Mouse (Mus musculus) kidney, adult 2 months (tissue): ENCODE results near the gene Slc25a5. TPM values are rescaled to one million over a fixed set of nuclear protein-coding genes. Genes with fewer than 3 reads are reported as not detected.

Experiments
- DNase-seq: peaks from one replicate; pipeline ENCODE4 v3.0.0; 2021
- H3K27ac ChIP-seq: fragments of 200-500 bp; 2 replicates; pipeline ENCODE4 v1.5.1; 2012; ENCODE audit warnings: low read depth, low read length, control low read depth, inconsistent platforms; ENCODE audit not compliant: insufficient read depth
- H3K27me3 ChIP-seq: fragments of 200-500 bp; replicated peaks from 2 replicates; pipeline ENCODE4 v1.6.1; 2012; ENCODE audit warnings: mild to moderate bottlenecking, moderate library complexity, low read length, inconsistent platforms; ENCODE audit not compliant: control insufficient read depth, insufficient read depth
- H3K36me3 ChIP-seq: fragments of 200-500 bp; 2 replicates; pipeline ENCODE4 v1.6.1; 2012; ENCODE audit warnings: mild to moderate bottlenecking, moderate library complexity, low read length, inconsistent platforms; ENCODE audit not compliant: control insufficient read depth, insufficient read depth
- H3K4me1 ChIP-seq: fragments of 200-500 bp; 2 replicates; pipeline ENCODE4 v1.6.1; 2011; ENCODE audit warnings: low read length; ENCODE audit not compliant: control insufficient read depth, insufficient read depth
- H3K4me3 ChIP-seq: fragments of 200-500 bp; 2 replicates; pipeline ENCODE4 v1.5.1; 2011; ENCODE audit warnings: mild to moderate bottlenecking, low read depth, low read length, control low read depth; ENCODE audit not compliant: insufficient read depth
- CTCF ChIP-seq: fragments of 200-500 bp; conservative IDR thresholded peaks from 2 replicates; pipeline ENCODE4 v1.5.1; 2011; ENCODE audit warnings: low read depth, mild to moderate bottlenecking, control low read depth, low read length, moderate library complexity, mixed read lengths; ENCODE audit not compliant: insufficient read depth, insufficient read length
- POLR2A ChIP-seq: fragments of 200-500 bp; IDR thresholded peaks from one replicate; pipeline ENCODE4 v1.6.1; 2011; ENCODE audit warnings: low read depth, low read length, control low read depth
- WGBS: fragments of 180-500 bp; shearing (Covaris S2); methylation state at CpG from one replicate; pipeline ENCODE4 v1.1.7; 2018; 5-methylcytosine and 5-hydroxymethylcytosine counted together
- polyA plus RNA-seq: library from polyadenylated mRNA; depleted of rRNA; stranded (reverse); fragments of >200 nt; gene quantifications from 2 replicates; pipeline ENCODE4 v1.2.3, GENCODE M21; 2012

Gene Slc25a5
- polyA plus RNA-seq, 1 experiment: 1,901 TPM

DNA sequence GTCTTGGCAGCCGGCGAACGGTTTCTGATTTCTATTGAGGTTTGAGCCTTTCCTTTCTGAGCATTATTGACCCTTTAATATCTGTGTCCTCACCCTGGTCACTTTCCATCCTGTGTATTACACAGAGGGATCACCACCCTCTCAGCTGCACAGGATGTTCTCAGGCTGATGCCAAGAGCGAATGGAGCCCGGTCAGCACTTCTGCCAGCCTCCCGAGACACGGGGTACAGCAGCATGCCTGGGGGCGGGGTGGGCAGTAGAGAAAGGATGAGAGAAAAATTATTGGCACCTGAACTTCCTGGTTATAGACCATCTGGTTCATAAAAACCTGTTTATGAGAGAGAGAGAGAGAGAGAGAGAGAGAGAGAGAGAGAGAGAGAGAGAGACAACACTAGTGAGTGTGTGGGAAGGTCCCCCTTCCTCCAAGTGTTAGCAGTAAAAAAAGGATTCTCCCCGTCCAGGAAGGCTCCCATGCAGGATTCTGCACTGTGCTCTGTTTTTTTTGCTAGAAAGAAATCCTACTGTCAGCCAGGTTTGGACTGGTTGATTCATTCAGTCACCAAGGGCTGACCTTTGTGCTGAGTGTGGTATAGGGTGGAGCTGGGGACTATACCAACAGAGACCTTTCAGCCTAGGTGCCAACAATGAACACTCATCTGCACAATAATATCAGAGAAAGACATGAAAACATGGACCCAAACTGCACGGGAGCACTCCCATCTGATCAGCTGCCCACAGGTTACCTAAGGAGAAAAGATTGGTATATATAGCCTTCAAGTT is 28.7 kb downstream of the Slc25a5 start:
- Histone ChIP-seq H3K27me3 (no peaks in the 10 kb centered on the region), H3K27ac (peak overlapping the region; percentile 68)

DNA sequence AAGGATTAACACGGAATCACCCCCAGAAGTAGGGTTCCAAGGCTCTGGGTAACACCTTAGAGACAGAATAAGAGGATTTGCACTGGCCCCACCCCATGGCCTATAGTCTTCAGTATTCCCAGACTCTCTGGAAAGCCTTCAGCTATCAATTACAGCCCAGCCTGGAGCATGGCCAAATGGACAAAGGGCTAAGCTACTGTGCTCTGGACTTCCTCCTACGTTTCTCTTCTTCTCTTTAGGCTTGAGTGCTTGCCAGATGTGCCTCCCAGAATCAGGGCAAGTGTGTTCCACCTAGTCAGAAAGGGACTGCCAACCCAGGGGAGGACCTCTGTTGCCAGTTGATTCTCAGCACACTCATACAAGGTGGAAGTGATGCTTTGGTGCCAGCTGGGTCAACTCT is 29.6 kb downstream of the Slc25a5 start:
- 42% methylated on average over 2 of the region's 2 CpGs for WGBS
- Histone ChIP-seq H3K36me3 (no peaks in the 10 kb centered on the region), H3K27ac (peak overlapping the region; percentile 76; the same call in 1 of the 2 replicates), H3K4me3 (no peak overlapping the region), H3K27me3 (no peaks in the 10 kb centered on the region), H3K4me1 (peaks cover 7% of the 10 kb centered on the region; the same call in 1 of the 2 replicates)
- TF ChIP-seq POLR2A (no peak), CTCF (no peak)
- DNase-seq: peak; percentile 87

More for the DNA sequence above, 28.7 kb downstream of the Slc25a5 start:
- H3K4me1 ChIP-seq: peaks cover 10% of the 10 kb centered on the region; the same call in 1 of the 2 replicates
- peak; percentile 50 for DNase-seq
- no peaks in the 10 kb centered on the region for H3K36me3 ChIP-seq
- 52% methylated on average over 10 of the region's 10 CpGs for WGBS
- H3K4me3 ChIP-seq: no peak overlapping the region
- TF ChIP-seq CTCF (no peak), POLR2A (no peak)

DNA sequence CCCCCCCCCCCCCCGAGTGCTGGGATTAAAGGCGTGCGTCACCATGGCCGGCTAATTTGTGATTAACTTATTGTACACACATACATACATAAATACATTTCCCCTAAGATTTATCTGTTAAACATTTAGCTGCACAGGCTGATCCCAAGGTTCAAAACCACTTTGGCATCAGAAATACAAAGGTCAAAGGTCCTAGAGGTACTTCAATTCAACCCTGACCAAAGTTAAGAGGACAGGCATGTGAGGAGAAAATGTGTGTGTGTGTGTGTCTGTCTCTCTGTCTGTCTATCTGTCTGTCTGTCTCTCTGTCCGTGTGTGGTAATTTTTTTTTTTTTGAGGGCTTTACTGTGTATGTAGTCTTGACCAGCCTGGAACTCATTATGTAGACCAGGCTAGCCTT is 31.4 kb downstream of the Slc25a5 start:
- Histone ChIP-seq H3K4me3 (no peak overlapping the region), H3K36me3 (no peaks in the 10 kb centered on the region), H3K27me3 (no peaks in the 10 kb centered on the region), H3K4me1 (peaks cover 7% of the 10 kb centered on the region; the same call in 1 of the 2 replicates), H3K27ac (no peak overlapping the region)
- no peak for TF ChIP-seq CTCF
- no peak for TF ChIP-seq POLR2A
- 64% methylated on average over 2 of the region's 5 CpGs for WGBS
- DNase-seq: peak; percentile 55

DNA sequence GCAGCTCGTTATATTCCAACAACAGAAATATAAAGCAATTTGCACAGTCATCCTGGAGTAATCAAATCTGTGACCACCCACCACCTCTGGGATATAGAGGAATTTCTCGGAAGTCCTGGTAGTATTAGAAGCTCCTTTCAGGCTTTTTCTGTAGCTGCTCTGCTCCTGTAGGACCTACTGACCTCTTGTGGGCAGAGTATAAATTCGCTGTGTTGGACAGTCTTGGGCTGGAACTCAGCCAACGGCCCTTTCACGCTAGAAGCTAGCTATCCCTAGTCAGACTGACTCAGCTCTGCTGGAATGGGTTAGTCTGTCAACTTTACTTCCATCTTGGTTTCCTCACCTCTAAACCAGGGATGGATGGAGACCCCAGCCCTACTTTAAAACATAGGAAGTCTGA is 34.8 kb downstream of the Slc25a5 start:
- Histone ChIP-seq H3K4me3 (no peak overlapping the region), H3K27me3 (no peaks in the 10 kb centered on the region), H3K4me1 (no peaks in the 10 kb centered on the region; the same call in 1 of the 2 replicates), H3K27ac (no peak overlapping the region), H3K36me3 (no peaks in the 10 kb centered on the region)
- TF ChIP-seq POLR2A (no peak), CTCF (peak; percentile 53)
- DNase-seq: peak; percentile 79
- 11% methylated on average over 5 of the region's 5 CpGs for WGBS

DNA sequence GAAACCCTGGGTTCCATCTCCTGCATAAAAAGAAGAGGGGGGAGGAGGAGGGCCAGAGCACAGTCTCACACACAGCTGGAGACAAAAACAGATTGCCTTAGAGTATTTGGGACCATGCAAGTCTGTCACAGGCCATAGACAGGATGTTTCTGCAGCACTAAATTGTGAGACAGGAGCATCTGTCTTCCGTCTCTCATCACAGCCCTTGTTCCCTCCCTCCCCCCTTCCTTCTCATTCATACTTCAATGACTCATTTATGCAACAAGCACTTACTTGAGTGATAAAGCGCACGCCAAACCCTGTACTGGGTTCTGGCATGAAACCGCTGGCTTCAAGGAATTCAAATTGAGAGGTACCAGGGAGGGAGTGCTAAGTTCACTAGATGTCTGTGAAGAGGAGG is 36.2 kb downstream of the Slc25a5 start:
- 53% methylated on average over 4 of the region's 4 CpGs for WGBS
- Histone ChIP-seq H3K4me1 (no peaks in the 10 kb centered on the region; the same call in 1 of the 2 replicates), H3K36me3 (no peaks in the 10 kb centered on the region), H3K27me3 (no peaks in the 10 kb centered on the region), H3K27ac (no peak overlapping the region), H3K4me3 (no peak overlapping the region)
- peak; percentile 34 for DNase-seq
- TF ChIP-seq CTCF: no peak

DNA sequence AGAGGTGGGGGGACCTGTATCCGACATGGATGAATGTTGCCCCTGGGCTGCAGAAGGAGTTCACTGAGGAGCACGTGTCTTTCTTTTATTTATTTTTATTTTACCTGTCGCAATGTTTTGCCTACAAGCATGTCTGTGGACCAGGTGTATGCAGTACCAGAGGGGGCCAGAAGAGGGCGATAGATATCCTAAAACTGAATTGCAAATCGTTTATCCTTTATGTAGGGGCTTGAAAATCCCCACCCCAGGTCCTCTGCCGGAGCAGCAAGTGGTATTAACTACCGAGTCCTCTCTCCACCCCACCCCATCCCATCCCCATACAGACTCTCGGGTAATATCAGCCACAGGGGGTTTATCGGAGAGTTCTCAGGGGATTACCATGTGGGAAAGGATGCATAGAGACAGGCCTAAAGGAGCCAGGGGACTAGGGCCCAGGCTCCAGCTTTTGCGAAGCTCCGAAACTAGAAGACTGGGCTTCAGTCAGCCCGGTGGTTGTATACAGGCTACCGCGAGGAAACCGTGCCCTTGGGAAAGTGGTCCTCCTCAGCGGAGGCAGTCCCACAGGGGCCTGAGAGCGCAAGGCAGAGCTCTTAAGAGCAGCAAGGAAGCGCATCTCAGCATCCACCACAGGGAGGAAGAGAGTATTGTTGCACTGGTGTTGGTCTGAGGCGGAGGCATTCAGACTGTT is 38.1 kb downstream of the Slc25a5 start:
- H3K4me1 ChIP-seq: no peaks in the 10 kb centered on the region; the same call in 1 of the 2 replicates
- H3K4me3 ChIP-seq: no peak overlapping the region
- H3K27me3 ChIP-seq: no peaks in the 10 kb centered on the region
- WGBS: 23% methylated on average over 19 of the region's 19 CpGs
- DNase-seq: peak; percentile 63
- TF ChIP-seq POLR2A: no peak
- peak; percentile 58 for TF ChIP-seq CTCF
- no peaks in the 10 kb centered on the region for H3K36me3 ChIP-seq
- no peak overlapping the region for H3K27ac ChIP-seq

DNA sequence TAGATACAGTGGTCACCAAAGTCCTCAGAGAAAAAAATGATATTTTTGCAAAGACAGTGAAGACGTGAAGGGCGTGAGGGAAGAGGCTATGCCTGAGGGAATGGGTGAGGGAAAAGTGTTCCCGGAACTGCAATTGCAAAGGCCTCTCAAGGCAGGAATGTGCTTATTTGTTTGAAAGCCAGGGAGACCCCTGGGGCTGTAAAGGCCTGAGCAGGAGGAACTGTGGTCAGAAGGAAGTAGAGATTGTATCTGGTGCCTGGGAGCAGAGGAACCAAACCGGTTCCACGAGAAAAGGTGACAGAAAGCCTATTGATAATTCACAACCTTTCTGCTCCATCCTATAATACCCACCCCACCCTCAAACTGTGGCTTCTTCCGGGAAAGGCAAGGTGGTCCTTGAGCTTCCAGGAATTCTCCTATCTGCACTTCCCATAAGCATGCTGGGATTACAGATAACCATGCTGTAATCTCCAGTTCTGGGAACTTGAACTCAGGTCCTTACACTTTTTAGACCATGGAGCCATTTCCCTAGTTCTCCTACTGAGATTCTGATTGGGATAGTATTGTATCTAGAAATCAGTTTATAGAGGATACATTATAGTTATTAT is 41.7 kb downstream of the Slc25a5 start:
- Histone ChIP-seq H3K27ac (no peak overlapping the region), H3K36me3 (no peaks in the 10 kb centered on the region), H3K4me3 (no peak overlapping the region), H3K27me3 (no peaks in the 10 kb centered on the region), H3K4me1 (no peaks in the 10 kb centered on the region)
- DNase-seq: no peak
- no peak for TF ChIP-seq POLR2A
- no peak for TF ChIP-seq CTCF
- WGBS: 57% methylated on average over 6 of the region's 6 CpGs
